Mouse (Mus musculus) left cerebral cortex, adult 11 months (tissue): ENCODE measurements at regions not wholly inside any gene's neighbourhood (a gene's known extent, or its start where the extent isn't known, plus 50 kb on each side); places are given as distances from the start of the nearest gene placed in this dataset.
A peak's percentile ranks its signal among the peaks of the same experiment; 100 is the strongest.

Experiments used
- DNase-seq: peaks from one replicate; pipeline ENCODE4 v3.0.0; 2022; ENCODE audit warnings: low spot score

GRCm38 (mm10) chr8:35991936-35992603 lies 226.5 kb downstream of the Gm19410 start:
- DNase-seq: no peak

DNA sequence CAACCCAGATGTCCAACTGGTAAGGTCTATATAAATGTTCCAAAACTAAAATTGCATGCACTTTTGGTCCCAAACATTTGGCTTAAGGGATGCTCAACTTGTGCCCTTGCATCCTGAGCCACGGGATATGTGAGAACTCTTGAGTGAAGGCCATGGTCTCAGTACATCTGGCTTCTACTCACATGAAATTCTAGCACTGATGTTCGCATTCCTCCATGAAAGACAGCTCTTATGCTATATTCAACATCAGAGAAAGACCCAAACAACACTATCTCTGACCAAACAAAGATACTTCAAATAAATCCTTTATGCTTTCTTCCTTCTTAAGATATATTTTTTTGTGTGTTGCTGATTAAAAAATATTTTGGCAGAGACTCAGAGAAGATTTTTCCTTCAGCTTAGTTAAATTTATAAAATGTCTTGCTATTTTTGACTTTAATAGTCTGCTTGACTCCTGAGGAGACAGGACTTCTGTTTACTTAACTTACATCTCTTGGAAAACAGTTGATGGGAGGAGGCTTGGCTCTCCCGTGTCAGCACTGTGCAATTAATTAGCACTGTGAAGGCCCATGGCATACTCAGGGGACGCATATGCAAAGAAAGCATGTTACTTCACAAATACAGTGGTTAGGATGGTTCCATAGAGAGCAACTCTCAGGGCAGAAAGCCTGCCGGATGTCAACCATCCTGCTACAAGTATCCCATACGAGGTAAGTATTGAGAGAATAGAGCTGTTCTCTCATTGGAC lies 230.9 kb downstream of the Gm19410 start:
- DNase-seq: no peak

DNA sequence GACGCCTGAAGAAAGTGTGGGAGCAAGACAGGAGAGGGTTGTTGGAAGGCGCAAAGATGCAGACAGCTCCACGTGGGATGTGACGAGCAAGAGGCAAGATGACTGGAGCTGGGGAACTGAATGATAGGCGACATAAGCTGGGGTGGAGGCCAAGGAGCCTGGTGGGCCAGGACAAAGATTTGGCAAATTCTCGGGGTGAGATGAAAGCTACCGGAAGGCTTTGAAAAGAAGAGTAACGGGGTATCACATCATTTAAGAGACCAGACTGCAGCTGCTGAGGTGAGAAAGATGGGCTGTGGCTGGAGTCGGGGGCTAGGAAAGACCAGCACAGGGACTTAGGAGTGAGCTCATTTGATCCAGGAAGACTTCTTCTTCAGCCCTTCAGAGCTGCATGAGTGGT lies 234.0 kb downstream of the Gm19410 start:
- no peak for DNase-seq

- DNase-seq: no peak
These were observed 238.8 kb downstream of the Gm19410 start for GRCm38 (mm10) chr8:36004387-36004786.

DNA sequence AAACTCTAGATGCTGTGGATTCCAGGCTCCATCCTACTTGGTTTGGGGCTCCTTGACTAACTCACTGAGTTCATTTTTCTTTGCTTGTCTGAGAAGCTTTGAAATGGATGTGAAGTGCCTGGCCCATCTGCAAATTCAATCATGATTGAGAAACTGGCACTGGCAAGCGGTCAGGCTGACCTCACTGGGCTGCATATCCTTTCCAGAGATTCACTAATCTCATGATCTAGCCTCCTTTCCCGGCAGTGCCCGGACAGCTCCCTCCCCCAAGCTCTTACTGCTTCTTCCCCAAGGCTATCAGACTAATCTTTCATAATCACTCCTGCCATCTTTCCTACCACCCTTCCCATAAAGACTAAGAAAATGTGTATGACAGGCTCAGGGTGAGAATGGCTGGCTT lies 239.9 kb downstream of the Gm19410 start:
- no peak for DNase-seq

- DNase-seq: no peak
These were observed 242.1 kb downstream of the Gm19410 start for GRCm38 (mm10) chr8:36007724-36008123.

DNA sequence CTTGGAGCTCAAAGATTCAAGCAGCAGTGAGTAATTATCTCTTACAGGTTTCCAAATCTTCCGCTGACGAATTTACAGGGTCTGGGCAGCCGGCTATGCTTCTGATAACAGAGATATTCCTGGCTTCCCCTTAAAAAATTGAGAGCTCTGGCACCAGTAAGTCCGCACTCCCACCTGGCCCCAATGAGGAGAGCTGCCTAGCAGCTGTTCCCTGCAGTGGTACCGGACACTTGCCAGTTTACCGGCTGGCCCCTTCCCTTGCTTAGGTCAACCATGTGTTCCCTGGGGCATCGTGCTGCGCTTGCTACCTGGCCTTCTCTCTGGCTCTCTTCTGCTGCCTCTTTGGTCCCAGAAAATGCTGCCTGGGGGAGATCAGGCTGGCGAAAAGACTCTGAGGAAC lies 244.0 kb downstream of the Gm19410 start:
- DNase-seq: no peak

DNA sequence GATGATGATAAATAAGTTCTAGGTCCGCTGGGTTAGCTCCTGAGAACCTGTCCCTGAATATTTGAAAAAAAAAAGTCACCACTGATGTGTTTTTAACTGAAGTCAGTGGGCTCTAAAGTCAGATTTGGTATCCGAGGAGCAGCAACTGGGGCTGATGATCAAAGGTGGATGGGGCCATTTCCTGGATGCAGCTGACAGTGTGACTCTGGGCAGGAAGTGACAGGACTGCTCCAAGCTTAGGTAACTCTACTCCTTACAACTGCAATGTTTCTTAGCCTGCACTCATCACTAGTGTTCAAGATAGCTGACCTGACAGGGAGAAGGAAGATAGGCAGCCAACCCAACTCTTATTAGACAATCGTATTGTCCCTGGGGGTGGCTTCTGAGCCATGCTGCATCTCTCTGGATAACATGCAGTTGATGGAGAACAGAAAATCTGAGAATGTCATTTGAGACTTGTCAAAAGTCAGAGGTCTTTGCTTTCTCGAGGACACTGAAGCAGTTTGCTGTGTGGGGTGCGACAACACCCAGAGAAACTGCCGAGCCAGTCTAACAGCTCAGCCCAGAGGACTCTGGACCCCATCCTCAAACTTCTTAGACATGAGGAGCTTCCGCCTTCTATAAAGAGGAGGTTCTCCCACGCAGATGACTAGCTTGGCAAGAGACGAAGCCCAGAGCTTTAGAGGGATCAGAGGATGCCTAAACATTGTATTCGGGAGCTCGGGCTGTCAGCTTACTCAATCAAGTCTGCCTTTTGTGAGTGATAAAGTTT lies 245.0 kb downstream of the Gm19410 start:
- DNase-seq: no peak

- no peak for DNase-seq
These were observed 249.3 kb downstream of the Gm19410 start for GRCm38 (mm10) chr8:36014862-36015261.

GRCm38 (mm10) chr8:36016321-36017114 lies 250.9 kb downstream of the Gm19410 start:
- no peak for DNase-seq

GRCm38 (mm10) chr8:36018993-36019753 lies 253.6 kb downstream of the Gm19410 start:
- DNase-seq: no peak

- peak; percentile 48 for DNase-seq
These were observed 254.3 kb downstream of the Gm19410 start for GRCm38 (mm10) chr8:36019895-36020294.

DNA sequence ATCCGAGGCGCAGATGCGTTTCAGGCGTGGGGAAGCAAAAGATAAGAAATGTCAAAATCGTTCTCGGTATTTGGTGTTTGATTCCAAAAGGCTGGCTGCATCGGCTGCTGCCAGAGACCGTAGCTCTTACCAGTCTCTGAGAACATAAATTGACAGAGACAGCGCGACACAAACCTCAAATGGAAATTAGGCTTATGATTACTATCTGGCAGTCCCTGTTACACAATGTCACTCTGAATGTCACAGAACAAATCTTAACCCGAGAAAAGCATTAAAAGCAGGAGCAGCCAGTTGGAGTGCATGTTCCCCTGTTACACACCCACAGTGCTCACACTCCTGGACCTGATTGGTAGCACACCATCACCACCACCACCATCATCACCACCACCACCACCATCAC lies 262.0 kb downstream of the Gm19410 start:
- DNase-seq: no peak

DNA sequence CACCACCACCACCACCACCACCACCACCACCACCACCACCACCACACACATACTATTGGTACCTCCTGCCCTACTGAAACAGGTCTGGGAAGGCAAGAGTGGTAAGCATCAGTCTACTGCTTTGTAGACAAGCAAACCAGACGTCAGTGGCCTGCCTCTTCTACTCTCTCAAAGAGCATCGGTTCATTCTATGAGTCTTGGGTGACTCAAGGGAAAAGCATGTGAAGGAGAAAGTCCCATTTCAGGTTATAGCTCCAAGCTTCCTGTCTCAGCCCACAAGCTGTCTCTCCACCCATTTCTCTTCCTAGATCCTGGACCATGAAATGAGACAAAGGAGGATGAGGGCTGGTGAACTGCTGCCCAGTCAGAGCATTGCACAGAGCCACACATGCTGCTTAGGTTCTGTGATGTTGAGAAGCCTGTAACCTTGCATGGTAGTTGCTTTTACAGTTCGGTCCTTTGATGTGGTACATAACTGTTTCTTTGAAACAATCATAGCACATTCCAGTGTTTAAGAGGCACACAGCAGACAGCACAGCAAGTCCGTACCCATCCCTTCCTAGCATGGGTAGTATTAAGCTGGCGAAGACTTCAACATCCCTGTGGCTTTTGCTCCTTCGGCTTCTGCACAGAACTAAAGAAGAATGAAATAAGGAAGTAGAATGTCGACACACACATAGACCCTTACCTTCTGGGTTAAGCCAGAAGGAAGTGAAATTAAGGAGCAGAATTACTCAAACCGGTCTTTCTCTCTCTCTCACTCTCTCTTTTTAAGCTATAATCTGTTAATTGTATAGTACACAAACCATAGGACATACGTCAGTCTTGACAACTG lies 262.7 kb downstream of the Gm19410 start:
- no peak for DNase-seq

GRCm38 (mm10) chr8:36029445-36029844 lies 263.9 kb downstream of the Gm19410 start:
- DNase-seq: no peak

- no peak for DNase-seq
These were observed 264.6 kb downstream of the Gm19410 start for GRCm38 (mm10) chr8:36030237-36030636.

- no peak for DNase-seq
These were observed 266.6 kb downstream of the Gm19410 start for GRCm38 (mm10) chr8:36031966-36032719.

GRCm38 (mm10) chr8:36035339-36035738 lies 269.7 kb downstream of the Gm19410 start:
- DNase-seq: no peak

- no peak for DNase-seq
These were observed 270.7 kb downstream of the Gm19410 start for GRCm38 (mm10) chr8:36036271-36036670.
